Mouse (Mus musculus) ES-Bruce4 (cell line): ENCODE measurements around the gene Fgfr2.

Experiments
- CTCF ChIP-seq: IDR thresholded peaks from one replicate; pipeline ENCODE4 v1.8.1; 2011; ENCODE audit warnings: low read depth, low read length
- EP300 ChIP-seq: IDR thresholded peaks from 2 replicates; pipeline ENCODE4 v1.6.1; 2011; ENCODE audit warnings: low read depth, low read length; ENCODE audit not compliant: insufficient read depth

DNA sequence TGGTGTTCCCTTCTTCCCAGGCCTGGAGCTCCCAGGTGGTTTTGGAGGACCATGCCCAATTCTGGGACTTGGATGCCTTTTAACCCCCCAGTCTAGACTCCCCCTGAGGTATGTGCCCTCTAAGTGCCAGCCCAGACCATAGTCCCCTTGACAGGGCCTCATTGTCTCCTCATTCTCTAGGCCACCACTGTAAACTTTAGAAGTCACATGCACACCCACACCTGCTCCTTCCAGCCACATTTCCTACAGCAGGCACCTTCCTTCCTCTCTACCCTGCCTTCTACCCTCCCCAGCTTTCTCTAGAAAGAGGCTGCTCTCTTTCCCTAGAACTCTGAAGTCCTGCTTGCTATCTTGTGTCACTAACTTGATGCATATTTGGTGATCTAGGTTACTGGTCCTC is 2424.7 kb downstream of the Fgfr2 start:
- TF ChIP-seq EP300 = no peak
- no peak for TF ChIP-seq CTCF
